ENCODE assay signal across 12 mouse cellular contexts in genomic region chr13:5591837-5592555, GRCm38 (mm10).
A peak's percentile ranks its signal among the peaks of the same experiment; 100 is the strongest.
DNase-seq lines count a peak whose midpoint lies in the region; ATAC-seq and TF ChIP-seq lines count a peak whose summit lies in the region.
"Had no signal": no experiment of that assay in that cellular context is flagged by ENCODE, and none has a peak within 500 bp of the region (broad histone marks: within the 10 kb centered on the region; RNA-seq: fewer than 3 reads in every experiment).

No protein-coding gene starts in this region.

- no peak for TF ChIP-seq RAD21 in MEL (IDR thresholded peaks at IDR 0.05; ENCODE audit: low read depth, low read length)

- H3K79me2 ChIP-seq in MEL (ENCODE audit: control insufficient read depth, insufficient read depth, low read length, poor library complexity), result no peaks in the 10 kb centered on the region

- no peak overlapping the region for H3K4me3 ChIP-seq in hindbrain, embryonic 11.5 days (ENCODE audit: low read depth, low read length)
- no peak overlapping the region for H3K4me3 ChIP-seq in hindbrain, embryonic 14.5 days (replicated peaks; ENCODE audit: low read length)
- H3K4me3 ChIP-seq in MEL (ENCODE audit: control insufficient read depth in 1 of 2, insufficient read depth in 1 of 2, low read depth in 2 of 2, low read length in 2 of 2), result 0 out of 4 replicates have a peak overlapping the region, but pooled peaks of 1 of the 2 experiments have one; percentile 16

- no peak for TF ChIP-seq CTCF in MEL (IDR thresholded peaks at IDR 0.05 in 2 of 3, conservative IDR thresholded peaks at IDR 0.05 in 1 of 3; ENCODE audit: control insufficient read depth in 1 of 3, insufficient read depth in 1 of 3, low read depth in 2 of 3, low read length in 3 of 3, poor library complexity in 1 of 3, severe bottlenecking in 1 of 3)

- no peaks in the 10 kb centered on the region for H3K27me3 ChIP-seq in hindbrain, embryonic 11.5 days (ENCODE audit: control insufficient read depth, insufficient read depth, low read length)
- H3K27me3 ChIP-seq in hindbrain, embryonic 14.5 days (ENCODE audit: control insufficient read depth, insufficient read depth, low read length), result no peaks in the 10 kb centered on the region
- no peaks in the 10 kb centered on the region for H3K27me3 ChIP-seq in MEL (ENCODE audit: control insufficient read depth in 1 of 2, insufficient read depth in 2 of 2, low read length in 2 of 2)

- H3K27ac ChIP-seq in hindbrain, embryonic 11.5 days (ENCODE audit: low read depth, low read length), result no peak overlapping the region
- no peak overlapping the region for H3K27ac ChIP-seq in hindbrain, embryonic 14.5 days
- H3K27ac ChIP-seq in MEL (ENCODE audit: control insufficient read depth, low read depth, low read length), result no peak overlapping the region

- H3K4me1 ChIP-seq in hindbrain, embryonic 11.5 days (replicated peaks; ENCODE audit: control insufficient read depth, insufficient read depth, low read length), result 0 out of 2 replicates have a peak, but pooled peaks cover 2% of the 10 kb centered on the region
- H3K4me1 ChIP-seq in hindbrain, embryonic 14.5 days (replicated peaks; ENCODE audit: control insufficient read depth, insufficient read depth, low read length), result no peaks in the 10 kb centered on the region
- H3K4me1 ChIP-seq in MEL (ENCODE audit: control insufficient read depth in 1 of 2, insufficient read depth in 2 of 2, low read length in 2 of 2), result no peaks in the 10 kb centered on the region; a peak in 1 of 4 replicates

- DNase-seq in hindbrain, embryonic 11.5 days (ENCODE audit: low spot score), result peak; percentile 20
- no peak for DNase-seq in hindbrain, embryonic 14.5 days (ENCODE audit: low spot score)
- DNase-seq in MEL (ENCODE audit: low read depth, low spot score), result peak; percentile 39
- peak; percentile 27 to 41 for DNase-seq in heart, adult 9 months (ENCODE audit: low spot score in 2 of 2)
- no peak for DNase-seq in testis, postnatal 10 days (ENCODE audit: low spot score)
- no peak for DNase-seq in spleen, postnatal 10 days (ENCODE audit: low spot score in 2 of 2)
- no peak for DNase-seq in left cerebral cortex, postnatal 4 days
- DNase-seq: cerebellum, adult 18-20 months; gastrocnemius, postnatal 14 days; thymus, postnatal 36 days had no signal

- H3K36me3 ChIP-seq in hindbrain, embryonic 11.5 days (ENCODE audit: control insufficient read depth, insufficient read depth, low read length), result no peaks in the 10 kb centered on the region
- no peaks in the 10 kb centered on the region for H3K36me3 ChIP-seq in hindbrain, embryonic 14.5 days (replicated peaks; ENCODE audit: control insufficient read depth, insufficient read depth)
- H3K36me3 ChIP-seq in MEL (ENCODE audit: control insufficient read depth in 1 of 2, insufficient read depth in 2 of 2, low read length in 2 of 2), result peaks cover 0 to 9% of the 10 kb centered on the region in 2 experiments; a peak in 2 of 4 replicates
- H3K36me3 ChIP-seq: G1E had no signal

- H3K9me3 ChIP-seq in hindbrain, embryonic 11.5 days (ENCODE audit: control insufficient read depth, low read length), result no peaks in the 10 kb centered on the region
- no peaks in the 10 kb centered on the region for H3K9me3 ChIP-seq in hindbrain, embryonic 14.5 days (ENCODE audit: control insufficient read depth, low read length)
- no peaks in the 10 kb centered on the region for H3K9me3 ChIP-seq in MEL (replicated peaks; ENCODE audit: insufficient read depth, low read length)
- H3K9me3 ChIP-seq: G1E had no signal

- peak; percentile 81 for ATAC-seq in hindbrain, embryonic 11.5 days (ENCODE audit: low FRiP score)
- no peak for ATAC-seq in hindbrain, embryonic 14.5 days (ENCODE audit: low FRiP score)
- ATAC-seq in megakaryocyte progenitor cell, adult 5-6 weeks (replicated peaks; ENCODE audit: poor library complexity), result peak; percentile 68

- 54% methylated on average over 4 of the region's 4 CpGs for WGBS in hindbrain, embryonic 11.5 days
- 46% methylated on average over 4 of the region's 4 CpGs for WGBS in hindbrain, embryonic 14.5 days

- TF ChIP-seq EP300 in MEL (IDR thresholded peaks at IDR 0.05; ENCODE audit: low read depth in 1 of 2, low read length in 2 of 2), result no peak

- intact Hi-C loops in left cerebral cortex, postnatal 4 days (cut with DNase I), result no loop called here

- no peak overlapping the region for H3K9ac ChIP-seq in hindbrain, embryonic 11.5 days (ENCODE audit: low read depth, low read length)
- H3K9ac ChIP-seq in hindbrain, embryonic 14.5 days, result no peak overlapping the region
- no peak overlapping the region for H3K9ac ChIP-seq in MEL (ENCODE audit: control insufficient read depth, low read depth, low read length, poor library complexity, severe bottlenecking)

- no peak overlapping the region for H3K4me2 ChIP-seq in hindbrain, embryonic 11.5 days (replicated peaks; ENCODE audit: low read depth, low read length)
- no peak overlapping the region for H3K4me2 ChIP-seq in hindbrain, embryonic 14.5 days (replicated peaks)

- no peak for TF ChIP-seq POLR2A in MEL (IDR thresholded peaks at IDR 0.05; ENCODE audit: control insufficient read depth in 1 of 2, insufficient read depth in 1 of 2, low read depth in 1 of 2, low read length in 2 of 2, poor library complexity in 1 of 2)

TF ChIP-seq in MEL, 35 proteins besides CTCF, POLR2A, EP300 and RAD21:
- TF ChIP-seq MXI1 (IDR thresholded peaks at IDR 0.05; ENCODE audit: low read depth, low read length) (no peak), ZKSCAN1 (IDR thresholded peaks at IDR 0.05; ENCODE audit: low read depth, low read length) (no peak), TAL1 (IDR thresholded peaks at IDR 0.05; ENCODE audit: low read length) (no peak)
TF ChIP-seq in MEL: peak in this region for 0.

Comparison
In these comparisons a context has a peak if more than half of its experiments do, and no peak if none do; other contexts are left out.
1. DNase-seq: peak in hindbrain, embryonic 11.5 days (single experiment), MEL (single experiment) and heart, adult 9 months (2 of 2); none in hindbrain, embryonic 14.5 days (single experiment), testis, postnatal 10 days (single experiment), spleen, postnatal 10 days (0 of 2) and left cerebral cortex, postnatal 4 days (single experiment).